Mouse (Mus musculus) olfactory bulb, adult 2 months (tissue): Measurements from ENCODE around the gene Catsper4. TPM values are rescaled to one million over a fixed set of nuclear protein-coding genes. Genes with fewer than 3 reads are reported as not detected.

Experiments
- H3K27ac ChIP-seq: fragments of 200-500 bp; 2 replicates; pipeline ENCODE4 v1.5.1; 2012; ENCODE audit warnings: low read depth, low read length; ENCODE audit not compliant: insufficient read depth
- H3K4me1 ChIP-seq: fragments of 200-500 bp; 2 replicates; pipeline ENCODE4 v1.6.1; 2012; ENCODE audit warnings: low read length; ENCODE audit not compliant: control insufficient read depth, insufficient read depth
- H3K4me3 ChIP-seq: fragments of 200-500 bp; 2 replicates; pipeline ENCODE4 v1.5.1; 2012; ENCODE audit warnings: mild to moderate bottlenecking, low read depth, low read length, moderate library complexity; ENCODE audit not compliant: insufficient read depth
- CTCF ChIP-seq: fragments of 200-500 bp; IDR thresholded peaks from 2 replicates; pipeline ENCODE4 v1.5.1; 2012; ENCODE audit warnings: low read depth, mild to moderate bottlenecking, low read length, moderate library complexity; ENCODE audit not compliant: insufficient read depth
- POLR2A ChIP-seq: fragments of 200-500 bp; IDR thresholded peaks from 2 replicates; pipeline ENCODE4 v1.6.1; 2012; ENCODE audit warnings: mild to moderate bottlenecking, low read depth, low read length, moderate library complexity; ENCODE audit not compliant: insufficient read depth
- WGBS: fragments of 180-500 bp; shearing (Covaris S2); methylation state at CpG from one replicate; pipeline ENCODE4 v1.1.7; 2018; 5-methylcytosine and 5-hydroxymethylcytosine counted together
- polyA plus RNA-seq: library from polyadenylated mRNA; stranded (reverse); fragments of >200 nt; gene quantifications from 2 replicates; pipeline ENCODE4 v1.2.4, GENCODE M21; 2012; ENCODE audit warnings: low replicate concordance; ENCODE audit not compliant: missing spikeins, insufficient read depth, insufficient read length

The Catsper4 gene
- polyA plus RNA-seq, 1 experiment = not detected

GRCm38 (mm10) chr4:134251241-134252130, 24.3 kb upstream of the Catsper4 start:
- WGBS = 1% methylated on average over 91 of the region's 91 CpGs
- H3K4me1 ChIP-seq = peaks cover 23% of the 10 kb centered on the region
- H3K4me3 ChIP-seq = peak overlapping the region; percentile 54
- no peak overlapping the region for H3K27ac ChIP-seq
- TF ChIP-seq POLR2A (no peak), CTCF (no peak)

GRCm38 (mm10) chr4:134250930-134251240, 23.7 kb upstream of the Catsper4 start:
- peak overlapping the region; percentile 54 for H3K4me3 ChIP-seq
- no peak for TF ChIP-seq CTCF
- no peak for TF ChIP-seq POLR2A
- H3K4me1 ChIP-seq = peaks cover 23% of the 10 kb centered on the region
- WGBS = 8% methylated on average over 10 of the region's 10 CpGs
- no peak overlapping the region for H3K27ac ChIP-seq

GRCm38 (mm10) chr4:134250116-134250929, 23.1 kb upstream of the Catsper4 start:
- Histone ChIP-seq H3K4me1 (peaks cover 23% of the 10 kb centered on the region), H3K4me3 (peak overlapping the region; percentile 54), H3K27ac (no peak overlapping the region)
- 6% methylated on average over 27 of the region's 27 CpGs for WGBS
- TF ChIP-seq CTCF (no peak), POLR2A (no peak)

GRCm38 (mm10) chr4:134249651-134250050, 22.5 kb upstream of the Catsper4 start:
- TF ChIP-seq POLR2A = no peak
- peak; percentile 88 for TF ChIP-seq CTCF
- H3K4me3 ChIP-seq = peak overlapping the region; percentile 41
- no peak overlapping the region for H3K27ac ChIP-seq
- H3K4me1 ChIP-seq = peaks cover 27% of the 10 kb centered on the region
- WGBS = 1% methylated on average over 30 of the region's 30 CpGs

GRCm38 (mm10) chr4:134246719-134247258, 19.6 kb upstream of the Catsper4 start, which contains the start of gene Gm30191:
TSS of gene Gm30191 (plus strand) at chr4:134246935.
- Histone ChIP-seq H3K27ac (no peak within 1 kb of the TSS), H3K4me1 (peaks cover 36% of the 10 kb centered on the region), H3K4me3 (no peak within 1 kb of the TSS)
- WGBS = 65% methylated on average over 7 of the region's 7 CpGs
- TF ChIP-seq CTCF = no peak
- TF ChIP-seq POLR2A = no peak

- H3K27ac ChIP-seq = no peak overlapping the region
- no peak for TF ChIP-seq POLR2A
- no peak for TF ChIP-seq CTCF
- H3K4me1 ChIP-seq = peaks cover 30% of the 10 kb centered on the region
- no peak overlapping the region for H3K4me3 ChIP-seq
- 49% methylated on average over 4 of the region's 4 CpGs for WGBS
These were observed 19.1 kb upstream of the Catsper4 start for GRCm38 (mm10) chr4:134246256-134246655.

GRCm38 (mm10) chr4:134245148-134245843, 18.1 kb upstream of the Catsper4 start, which contains the start of gene Zfp593:
TSS of gene Zfp593 (minus strand) at chr4:134245592.
- under 1% methylated on average over 60 of the region's 60 CpGs for WGBS
- no peak within 1 kb of the TSS for H3K27ac ChIP-seq
- peaks cover 25% of the 10 kb centered on the region for H3K4me1 ChIP-seq
- H3K4me3 ChIP-seq = peak within 1 kb of the TSS; percentile 82
- no peak; the same call in 1 of the 2 replicates for TF ChIP-seq POLR2A
- TF ChIP-seq CTCF = peak; percentile 82

GRCm38 (mm10) chr4:134243516-134244250, 16.5 kb upstream of the Catsper4 start, which contains the start of gene E130218I03Rik:
TSS of gene E130218I03Rik (plus strand) at chr4:134243662.
- 93% methylated on average over 17 of the region's 17 CpGs for WGBS

More at GRCm38 (mm10) chr4:134243516-134244250, 16.5 kb upstream of the Catsper4 start, which contains the start of gene E130218I03Rik:
- 0 out of 2 replicates have a peak within 1 kb of the TSS, but pooled peaks have one; percentile 82 for H3K4me3 ChIP-seq
- TF ChIP-seq CTCF = no peak
- TF ChIP-seq POLR2A = no peak
- H3K27ac ChIP-seq = no peak within 1 kb of the TSS
- H3K4me1 ChIP-seq = peaks cover 15% of the 10 kb centered on the region
